Mouse (Mus musculus) hindbrain, embryonic 15.5 days (tissue): ENCODE measurements around the gene Syt3. TPM values are rescaled to one million over a fixed set of nuclear protein-coding genes. Genes with fewer than 3 reads are reported as not detected.

Experiments used
- ATAC-seq: fragments of 200-750 bp; cut with Nextera tagmentation; 2 replicates; pipeline ENCODE4 v1.8.0; 2017; ENCODE audit warnings: low read depth, moderate number of reproducible peaks, moderate TSS enrichment; ENCODE audit not compliant: low FRiP score
- H3K27ac ChIP-seq: fragments of 300-500 bp; sonication (generic); replicated peaks from 2 replicates; pipeline ENCODE4 v1.5.1; 2015; ENCODE audit warnings: mild to moderate bottlenecking, inconsistent platforms
- H3K27me3 ChIP-seq: fragments of 300-500 bp; sonication (generic); 2 replicates; pipeline ENCODE4 v1.6.1; 2015; ENCODE audit warnings: control low read depth, inconsistent platforms
- H3K36me3 ChIP-seq: fragments of 300-500 bp; sonication (generic); 2 replicates; pipeline ENCODE4 v1.6.1; 2015; ENCODE audit warnings: control low read depth, inconsistent platforms
- H3K4me1 ChIP-seq: fragments of 300-500 bp; sonication (generic); replicated peaks from 2 replicates; pipeline ENCODE4 v1.6.1; 2015; ENCODE audit warnings: control low read depth, inconsistent platforms
- H3K4me2 ChIP-seq: fragments of 300-500 bp; sonication (generic); 2 replicates; pipeline ENCODE4 v1.6.1; 2015; ENCODE audit warnings: moderate library complexity, mild to moderate bottlenecking, inconsistent platforms
- H3K4me3 ChIP-seq: fragments of 300-500 bp; sonication (generic); 2 replicates; pipeline ENCODE4 v1.5.1; 2015; ENCODE audit warnings: mild to moderate bottlenecking, inconsistent platforms
- H3K9ac ChIP-seq: fragments of 300-500 bp; sonication (generic); 2 replicates; pipeline ENCODE4 v1.6.1; 2015; ENCODE audit warnings: inconsistent platforms
- H3K9me3 ChIP-seq: fragments of 300-500 bp; sonication (generic); 2 replicates; pipeline ENCODE4 v1.6.1; 2016; ENCODE audit warnings: control low read depth, inconsistent platforms
- WGBS: fragments of 180-500 bp; shearing (Covaris S2); methylation state at CpG from one replicate; pipeline ENCODE4 v1.1.7; 2015; 5-methylcytosine and 5-hydroxymethylcytosine counted together
- polyA plus RNA-seq: library from polyadenylated mRNA; unstranded; fragments of >200 nt; fragmentation: Nextera tagmentation; extraction: Ambion mirVana; gene quantifications from 2 replicates; pipeline ENCODE4 v1.2.1, GENCODE M21; 2015

Syt3 gene
- polyA plus RNA-seq, 1 experiment from 2014 or later: 68.8 TPM

DNA sequence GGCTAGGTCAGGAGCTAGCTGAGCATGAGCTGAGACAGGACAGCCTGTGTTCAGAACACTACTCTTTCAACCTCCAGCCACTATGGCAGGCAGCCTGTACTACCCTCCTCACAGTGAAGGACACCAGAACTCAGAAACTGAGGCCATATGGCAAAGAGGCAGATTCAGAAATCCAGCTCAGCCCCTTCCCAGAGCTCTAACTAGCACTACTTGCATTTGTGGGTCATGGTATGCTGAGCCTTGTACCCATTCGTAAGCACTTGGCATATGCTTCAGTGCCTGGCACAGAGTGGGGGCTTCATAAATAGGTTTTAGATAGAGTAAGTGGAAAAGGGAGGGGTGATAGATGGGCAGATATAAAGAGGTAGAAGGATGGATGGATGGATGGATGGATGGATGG lies 56.6 kb downstream of the Syt3 start:
- H3K27me3 ChIP-seq: no peaks in the 10 kb centered on the region
- H3K4me3 ChIP-seq: no peak overlapping the region
- no peak for ATAC-seq
- peaks cover 46% of the 10 kb centered on the region for H3K4me1 ChIP-seq
- H3K9me3 ChIP-seq: no peaks in the 10 kb centered on the region
- 71% methylated on average over 1 of the region's 1 CpGs for WGBS
- H3K27ac ChIP-seq: peak overlapping the region; percentile 97
- H3K36me3 ChIP-seq: peaks cover 5% of the 10 kb centered on the region
- H3K4me2 ChIP-seq: peak overlapping the region; percentile 83; the same call in 1 of the 2 replicates
- H3K9ac ChIP-seq: no peak overlapping the region

DNA sequence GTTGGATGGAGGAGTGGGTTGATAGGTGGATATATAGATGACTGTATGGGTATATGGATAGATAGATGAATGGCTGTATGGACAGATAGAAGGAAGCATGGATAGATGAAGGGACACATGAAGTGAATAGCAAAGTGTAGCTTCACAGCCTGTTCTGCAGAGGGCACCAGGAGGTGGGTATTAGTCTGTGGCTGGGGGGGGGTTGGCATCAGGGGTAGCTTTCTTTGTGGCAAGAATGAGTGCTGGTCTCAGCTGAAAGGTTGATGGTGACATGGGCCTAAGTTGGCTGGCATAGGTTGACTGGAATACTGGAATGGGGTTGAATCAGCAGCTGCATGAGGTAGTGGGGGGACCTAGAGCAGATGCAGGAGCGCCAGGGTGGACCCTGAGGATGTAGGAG lies 57.3 kb downstream of the Syt3 start:
- 0% methylated on average over 1 of the region's 1 CpGs for WGBS
- Histone ChIP-seq H3K9ac (peak overlapping the region; percentile 91), H3K4me1 (peaks cover 53% of the 10 kb centered on the region), H3K9me3 (no peaks in the 10 kb centered on the region), H3K27me3 (no peaks in the 10 kb centered on the region), H3K27ac (peak overlapping the region; percentile 97), H3K4me2 (peak overlapping the region; percentile 83), H3K4me3 (peak overlapping the region; percentile 68), H3K36me3 (peaks cover 9% of the 10 kb centered on the region)
- peak; percentile 13 for ATAC-seq

DNA sequence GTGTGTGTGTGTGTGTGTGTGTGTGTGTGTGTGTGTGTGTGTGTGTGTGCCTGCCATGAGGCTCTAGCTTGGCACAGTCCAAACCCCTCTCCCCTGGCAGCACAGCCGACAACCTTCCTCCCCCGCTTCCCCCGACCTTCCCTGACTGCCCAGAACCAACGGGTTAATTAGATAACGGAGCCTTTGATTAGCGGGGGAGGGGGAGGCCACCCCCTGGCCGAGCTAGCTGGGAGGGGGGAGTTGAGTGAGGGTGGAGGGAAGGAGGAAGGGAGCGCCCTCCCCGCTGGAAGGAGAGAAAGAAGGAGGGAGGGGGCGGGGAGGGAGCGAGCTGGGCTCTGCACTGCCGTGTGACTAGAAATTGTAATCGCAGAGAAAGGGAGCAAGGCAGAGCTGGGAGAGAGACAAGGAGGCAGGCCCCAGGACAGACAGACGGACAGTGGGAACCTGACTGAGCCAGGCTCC lies 57.8 kb downstream of the Syt3 start:
- Histone ChIP-seq H3K27ac (peak overlapping the region; percentile 97), H3K36me3 (peaks cover 9% of the 10 kb centered on the region), H3K4me1 (peaks cover 58% of the 10 kb centered on the region), H3K9me3 (no peaks in the 10 kb centered on the region), H3K27me3 (no peaks in the 10 kb centered on the region), H3K4me3 (peak overlapping the region; percentile 68), H3K9ac (peak overlapping the region; percentile 91), H3K4me2 (peak overlapping the region; percentile 83)
- peak; percentile 80 for ATAC-seq
- under 1% methylated on average over 13 of the region's 14 CpGs for WGBS

DNA sequence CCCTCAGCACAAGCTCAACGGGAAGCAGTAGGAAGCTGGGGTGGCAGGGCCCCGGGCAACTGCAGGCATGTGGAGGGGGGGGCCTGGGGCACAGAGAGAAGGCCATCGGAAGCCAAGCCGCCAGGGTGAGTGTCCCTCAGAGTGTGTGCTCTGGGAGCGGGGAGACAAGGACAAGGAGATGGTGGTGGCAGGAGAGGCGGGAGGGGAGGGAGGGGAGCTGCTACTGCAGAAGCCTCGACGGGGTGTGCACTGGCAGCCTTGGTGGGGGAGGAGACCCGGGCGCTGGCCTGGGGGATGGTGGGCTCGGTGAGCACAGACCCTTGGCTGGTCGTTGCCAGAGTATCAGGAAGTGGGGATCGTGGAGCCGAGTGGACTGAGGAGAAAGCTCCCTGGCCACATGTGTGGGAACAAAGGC lies 58.5 kb downstream of the Syt3 start:
- peak overlapping the region; percentile 97 for H3K27ac ChIP-seq
- H3K36me3 ChIP-seq: peaks cover 14% of the 10 kb centered on the region
- H3K27me3 ChIP-seq: no peaks in the 10 kb centered on the region
- peaks cover 62% of the 10 kb centered on the region for H3K4me1 ChIP-seq
- H3K4me2 ChIP-seq: peak overlapping the region; percentile 83
- H3K4me3 ChIP-seq: peak overlapping the region; percentile 68
- peak overlapping the region; percentile 91 for H3K9ac ChIP-seq
- H3K9me3 ChIP-seq: no peaks in the 10 kb centered on the region
- WGBS: under 1% methylated on average over 14 of the region's 14 CpGs
- peak; percentile 20; the same call in 1 of the 2 replicates for ATAC-seq

DNA sequence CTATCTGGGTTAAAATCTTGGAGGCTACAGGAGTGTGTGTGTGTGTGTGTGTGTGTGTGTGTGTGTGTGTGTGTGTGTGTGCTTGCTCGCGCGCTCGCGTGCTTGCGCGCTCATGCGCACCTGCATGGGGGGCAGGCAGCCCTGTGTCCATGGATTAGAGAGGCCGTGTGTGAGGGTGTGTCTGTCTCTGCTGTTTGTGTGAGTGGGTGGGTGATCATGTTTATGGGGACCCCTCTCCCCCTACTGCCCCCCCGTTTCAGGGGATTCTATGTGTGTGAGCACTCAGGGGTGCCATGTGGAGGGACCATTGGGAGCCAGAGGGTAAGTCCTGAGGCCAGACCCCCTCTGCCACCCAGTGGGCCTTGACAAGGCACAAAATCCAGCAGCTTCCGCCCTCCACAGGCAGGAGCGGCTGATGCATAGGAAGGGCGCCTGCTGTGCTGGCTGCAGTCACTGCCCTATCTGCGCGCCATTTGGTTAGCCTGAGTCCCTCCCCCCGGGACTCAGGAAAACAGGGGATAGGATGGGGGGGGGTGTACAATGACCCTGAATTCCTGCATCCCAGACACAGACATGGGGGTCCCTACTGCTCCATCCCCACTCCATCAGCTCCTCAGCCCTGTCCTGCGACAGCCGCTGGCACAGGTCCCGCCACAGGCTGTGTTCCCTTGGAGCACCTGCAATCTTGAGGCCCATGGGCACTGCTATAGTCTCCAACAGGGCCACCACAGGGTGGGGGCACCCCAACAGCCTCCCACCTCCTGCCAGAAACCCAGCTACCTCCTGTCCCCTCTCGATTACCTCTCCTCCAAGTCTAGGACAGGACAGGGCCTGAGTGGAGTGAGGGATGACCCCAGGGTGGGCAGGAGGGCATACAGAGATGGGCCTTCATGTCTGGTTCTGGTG lies 59.6 kb downstream of the Syt3 start:
- H3K9me3 ChIP-seq: no peaks in the 10 kb centered on the region
- H3K4me2 ChIP-seq: peak overlapping the region; percentile 83
- H3K27ac ChIP-seq: peak overlapping the region; percentile 97
- H3K36me3 ChIP-seq: peaks cover 21% of the 10 kb centered on the region
- H3K4me3 ChIP-seq: peak overlapping the region; percentile 68
- peak overlapping the region; percentile 91 for H3K9ac ChIP-seq
- no peaks in the 10 kb centered on the region for H3K27me3 ChIP-seq
- ATAC-seq: peak; percentile 45
- 2% methylated on average over 20 of the region's 20 CpGs for WGBS
- peaks cover 61% of the 10 kb centered on the region for H3K4me1 ChIP-seq

DNA sequence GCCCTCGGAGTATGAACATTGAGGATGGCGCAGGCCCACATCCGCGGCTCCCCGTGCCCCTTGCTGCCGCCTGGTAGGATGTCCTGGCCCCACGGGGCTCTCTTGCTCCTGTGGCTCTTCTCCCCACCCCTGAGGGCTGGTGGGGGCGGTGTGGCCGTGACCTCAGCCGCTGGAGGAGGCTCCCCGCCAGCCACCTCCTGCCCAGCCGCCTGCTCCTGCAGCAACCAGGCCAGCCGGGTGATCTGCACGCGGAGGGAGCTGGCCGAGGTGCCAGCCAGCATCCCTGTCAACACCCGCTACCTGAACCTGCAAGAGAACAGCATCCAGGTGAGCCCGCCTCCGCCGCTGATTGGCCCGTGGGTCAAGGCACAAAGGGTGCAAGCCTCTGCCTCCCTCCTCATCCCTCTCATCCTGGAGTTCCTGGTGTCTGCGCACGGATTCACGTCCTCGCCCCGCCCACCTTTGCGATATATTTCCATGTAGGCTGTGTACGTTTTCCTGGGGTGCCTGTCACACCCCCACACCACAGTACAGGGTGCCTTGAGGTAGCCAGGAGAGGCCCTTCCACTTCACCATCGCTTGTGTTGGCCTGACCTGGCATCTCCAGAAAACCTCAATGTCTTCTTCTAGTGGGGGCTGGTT lies 61.1 kb downstream of the Syt3 start:
- peaks cover 35% of the 10 kb centered on the region for H3K36me3 ChIP-seq
- peak overlapping the region; percentile 68 for H3K4me3 ChIP-seq
- 24% methylated on average over 29 of the region's 29 CpGs for WGBS

DNA sequence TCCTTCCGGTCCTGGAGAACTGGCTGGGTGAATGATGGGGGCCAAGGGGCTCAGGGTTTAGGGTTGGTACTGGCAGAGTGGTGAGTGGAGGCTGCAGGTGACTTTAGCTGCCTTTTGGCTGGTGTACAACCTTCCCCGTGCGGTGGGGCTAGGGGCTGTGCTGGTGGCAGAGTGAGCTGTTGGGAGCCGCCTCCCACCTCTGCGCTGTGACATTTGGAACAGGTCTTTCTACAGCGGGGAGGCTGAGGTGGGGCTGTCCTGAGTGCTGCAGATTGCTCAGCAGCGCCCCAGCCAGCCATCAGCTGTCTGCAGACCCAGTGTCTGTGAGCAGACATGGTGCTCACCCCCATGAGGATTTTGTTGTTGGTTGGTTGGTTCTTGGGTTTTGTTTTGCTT lies 61.6 kb downstream of the Syt3 start:
- ATAC-seq: no peak
- WGBS: 40% methylated on average over 7 of the region's 7 CpGs
- H3K9me3 ChIP-seq: no peaks in the 10 kb centered on the region
- H3K4me2 ChIP-seq: peak overlapping the region; percentile 83
- H3K4me3 ChIP-seq: peak overlapping the region; percentile 68
- 0 out of 2 replicates have a peak overlapping the region, but pooled peaks have one; percentile 4 for H3K27ac ChIP-seq
- H3K4me1 ChIP-seq: peaks cover 72% of the 10 kb centered on the region
- H3K27me3 ChIP-seq: no peaks in the 10 kb centered on the region
- H3K36me3 ChIP-seq: peaks cover 35% of the 10 kb centered on the region
- H3K9ac ChIP-seq: peak overlapping the region; percentile 32

More for the DNA sequence above, 61.1 kb downstream of the Syt3 start:
- peaks cover 74% of the 10 kb centered on the region for H3K4me1 ChIP-seq
- H3K4me2 ChIP-seq: peak overlapping the region; percentile 83
- no peak for ATAC-seq
- H3K9ac ChIP-seq: peak overlapping the region; percentile 32
- 0 out of 2 replicates have a peak overlapping the region, but pooled peaks have one; percentile 4 for H3K27ac ChIP-seq
- H3K9me3 ChIP-seq: no peaks in the 10 kb centered on the region
- H3K27me3 ChIP-seq: no peaks in the 10 kb centered on the region

DNA sequence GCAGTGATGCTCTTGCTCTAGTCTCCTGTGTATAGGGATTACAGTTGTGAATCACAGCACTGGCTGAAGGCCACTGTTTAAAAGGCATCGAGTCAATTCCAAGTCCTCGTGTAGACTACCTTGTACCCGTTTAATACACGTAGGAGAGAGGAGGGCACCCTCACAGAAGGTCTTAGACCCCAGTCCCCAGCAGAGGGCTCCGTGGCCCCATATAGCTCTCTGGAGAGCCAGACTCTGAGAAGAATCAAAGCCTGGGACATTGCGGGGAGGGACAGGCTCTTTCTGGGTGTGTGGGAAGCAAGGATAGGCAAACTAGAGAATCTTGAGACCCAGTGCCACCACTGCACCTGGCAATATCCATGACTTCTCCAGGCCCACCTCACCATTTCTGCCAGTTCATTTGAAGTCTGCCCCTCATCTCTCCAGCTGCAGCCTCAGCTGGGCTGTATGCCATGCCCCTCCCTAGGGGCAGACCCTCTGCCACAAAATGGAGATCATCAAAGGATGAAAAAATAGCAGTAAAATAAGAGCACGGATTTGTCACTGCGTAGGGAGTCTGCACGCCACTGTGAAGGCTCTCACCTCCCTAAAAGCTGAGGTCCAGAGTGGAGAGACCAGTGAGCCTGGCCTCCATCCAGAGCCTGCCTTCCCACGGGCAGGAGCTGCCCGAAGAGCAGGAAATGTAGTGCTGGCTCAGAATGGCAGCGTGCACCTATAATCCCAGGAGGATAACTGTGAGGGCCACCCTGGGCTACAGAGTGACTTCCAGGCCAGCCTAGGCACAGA lies 62.4 kb downstream of the Syt3 start:
- H3K27ac ChIP-seq: peak overlapping the region; percentile 4; the same call in 1 of the 2 replicates

More for the DNA sequence above, 62.4 kb downstream of the Syt3 start:
- Histone ChIP-seq H3K4me1 (peaks cover 67% of the 10 kb centered on the region), H3K4me3 (peak overlapping the region; percentile 68; the same call in 1 of the 2 replicates), H3K4me2 (peak overlapping the region; percentile 83), H3K9me3 (no peaks in the 10 kb centered on the region), H3K36me3 (peaks cover 35% of the 10 kb centered on the region), H3K27me3 (no peaks in the 10 kb centered on the region), H3K9ac (peak overlapping the region; percentile 1; the same call in 1 of the 2 replicates)
- 41% methylated on average over 12 of the region's 12 CpGs for WGBS
- no peak for ATAC-seq

Other genes with a start within 250 kb of the Syt3 start
- not detected in 2 replicates for gene Klk1b16, start 247.3 kb upstream of the Syt3 start, polyA plus RNA-seq
- gene Klk1b24, start 195.9 kb upstream of the Syt3 start, polyA plus RNA-seq: not detected in 2 replicates
- not detected in 2 replicates for gene Klk1b3, start 185.9 kb upstream of the Syt3 start, polyA plus RNA-seq
- not detected in 2 replicates for gene Klk1b4, start 176.7 kb upstream of the Syt3 start, polyA plus RNA-seq
- gene Klk1b5, start 168.2 kb upstream of the Syt3 start, polyA plus RNA-seq: not detected in 2 replicates
- gene Klk1, start 158.7 kb upstream of the Syt3 start, polyA plus RNA-seq: not detected in 2 replicates
- gene Gm36864, start 147.9 kb upstream of the Syt3 start, polyA plus RNA-seq: 0.17 TPM in 1 of 2 replicates, not detected in the other
- 1.1 and 1.2 TPM in 2 replicates for gene 1700028J19Rik, start 137.4 kb upstream of the Syt3 start, polyA plus RNA-seq
- gene 2410002F23Rik, start 137.4 kb upstream of the Syt3 start, polyA plus RNA-seq: 193 and 221 TPM in 2 replicates
- not detected in 2 replicates for gene Acp4, start 126.7 kb upstream of the Syt3 start, polyA plus RNA-seq
- gene Gm15517, start 122.7 kb upstream of the Syt3 start, polyA plus RNA-seq: 1.2 TPM in 1 of 2 replicates, not detected in the other
- 3.0 and 3.4 TPM in 2 replicates for gene Clec11a, start 77.2 kb upstream of the Syt3 start, polyA plus RNA-seq
- gene Shank1, start 73.8 kb upstream of the Syt3 start, polyA plus RNA-seq: 38.7 and 42.3 TPM in 2 replicates
- 2.8 and 2.9 TPM in 2 replicates for gene 1700008O03Rik, start 1.7 kb downstream of the Syt3 start, polyA plus RNA-seq
- 16.7 and 16.9 TPM in 2 replicates for gene Lrrc4b, start 44.9 kb downstream of the Syt3 start, polyA plus RNA-seq
- gene Aspdh, start 81.3 kb downstream of the Syt3 start, polyA plus RNA-seq: 3.7 and 5.0 TPM in 2 replicates
- gene Josd2, start 83.9 kb downstream of the Syt3 start, polyA plus RNA-seq: 44.0 and 45.7 TPM in 2 replicates
- gene Emc10, start 112.4 kb downstream of the Syt3 start, polyA plus RNA-seq: 148 and 165 TPM in 2 replicates
- gene Fam71e1, start 112.5 kb downstream of the Syt3 start, polyA plus RNA-seq: 21.3 and 23.6 TPM in 2 replicates
- 0.10 and 0.18 TPM in 2 replicates for gene Mybpc2, start 140.6 kb downstream of the Syt3 start, polyA plus RNA-seq
- not detected in 2 replicates for gene Spib, start 148.0 kb downstream of the Syt3 start, polyA plus RNA-seq
- gene Pold1, start 164.7 kb downstream of the Syt3 start, polyA plus RNA-seq: 27.5 and 29.4 TPM in 2 replicates
- 60.3 and 70.4 TPM in 2 replicates for gene Nr1h2, start 169.8 kb downstream of the Syt3 start, polyA plus RNA-seq
- 2.1 and 2.2 TPM in 2 replicates for gene Napsa, start 188.3 kb downstream of the Syt3 start, polyA plus RNA-seq
- gene Kcnc3, start 206.6 kb downstream of the Syt3 start, polyA plus RNA-seq: 6.7 and 6.8 TPM in 2 replicates